Mouse (Mus musculus) liver, adult 2 months (tissue): ENCODE measurements at regions not wholly inside any gene's neighbourhood (a gene's known extent, or its start where the extent isn't known, plus 50 kb on each side); places are given as distances from the start of the nearest gene placed in this dataset.
A peak's percentile ranks its signal among the peaks of the same experiment; 100 is the strongest.

Experiments
- DNase-seq: peaks from one replicate; pipeline ENCODE4 v3.0.0-alpha.2; 2011; ENCODE audit warnings: low read depth, low spot score; ENCODE audit errors: extremely low read depth
- H3K27ac ChIP-seq: fragments of 200-500 bp; replicated peaks from 2 replicates; pipeline ENCODE4 v1.5.1; 2012; ENCODE audit warnings: low read depth, mild to moderate bottlenecking, control low read depth, inconsistent platforms, low read length; ENCODE audit not compliant: insufficient read depth
- H3K27me3 ChIP-seq: fragments of 200-500 bp; 2 replicates; pipeline ENCODE4 v1.6.1; 2012; ENCODE audit warnings: mild to moderate bottlenecking, moderate library complexity, low read length, inconsistent platforms; ENCODE audit not compliant: control insufficient read depth, insufficient read depth
- H3K36me3 ChIP-seq: fragments of 200-500 bp; 2 replicates; pipeline ENCODE4 v1.6.1; 2012; ENCODE audit warnings: low read length, inconsistent platforms; ENCODE audit not compliant: control insufficient read depth, insufficient read depth
- H3K4me1 ChIP-seq: fragments of 200-500 bp; 2 replicates; pipeline ENCODE4 v1.6.1; 2011; ENCODE audit warnings: low read length; ENCODE audit not compliant: control insufficient read depth, insufficient read depth
- H3K4me3 ChIP-seq: fragments of 200-500 bp; 2 replicates; pipeline ENCODE4 v1.5.1; 2011; ENCODE audit warnings: low read depth, mild to moderate bottlenecking, control low read depth, low read length, moderate library complexity; ENCODE audit not compliant: insufficient read depth
- H3K79me2 ChIP-seq: fragments of 200-500 bp; 2 replicates; pipeline ENCODE4 v1.6.1; 2012; ENCODE audit warnings: inconsistent platforms, mild to moderate bottlenecking, low read length, moderate library complexity; ENCODE audit not compliant: control insufficient read depth, insufficient read depth
- H3K9ac ChIP-seq: fragments of 200-500 bp; 2 replicates; pipeline ENCODE4 v1.6.1; 2012; ENCODE audit warnings: low read depth, mild to moderate bottlenecking, control low read depth, inconsistent platforms, low read length
- CTCF ChIP-seq: fragments of 200-500 bp; IDR thresholded peaks from 2 replicates; pipeline ENCODE4 v1.5.1; 2011; ENCODE audit warnings: low read depth, low read length, control low read depth
- POLR2A ChIP-seq: fragments of 200-500 bp; IDR thresholded peaks from 2 replicates; pipeline ENCODE4 v1.6.1; 2011; ENCODE audit warnings: low read length, control low read depth; ENCODE audit not compliant: insufficient read depth; ENCODE audit errors: extremely low read depth
- WGBS: fragments of 180-500 bp; shearing (Covaris S2); methylation state at CpG from one replicate; pipeline ENCODE4 v1.1.7; 2018; 5-methylcytosine and 5-hydroxymethylcytosine counted together

DNA sequence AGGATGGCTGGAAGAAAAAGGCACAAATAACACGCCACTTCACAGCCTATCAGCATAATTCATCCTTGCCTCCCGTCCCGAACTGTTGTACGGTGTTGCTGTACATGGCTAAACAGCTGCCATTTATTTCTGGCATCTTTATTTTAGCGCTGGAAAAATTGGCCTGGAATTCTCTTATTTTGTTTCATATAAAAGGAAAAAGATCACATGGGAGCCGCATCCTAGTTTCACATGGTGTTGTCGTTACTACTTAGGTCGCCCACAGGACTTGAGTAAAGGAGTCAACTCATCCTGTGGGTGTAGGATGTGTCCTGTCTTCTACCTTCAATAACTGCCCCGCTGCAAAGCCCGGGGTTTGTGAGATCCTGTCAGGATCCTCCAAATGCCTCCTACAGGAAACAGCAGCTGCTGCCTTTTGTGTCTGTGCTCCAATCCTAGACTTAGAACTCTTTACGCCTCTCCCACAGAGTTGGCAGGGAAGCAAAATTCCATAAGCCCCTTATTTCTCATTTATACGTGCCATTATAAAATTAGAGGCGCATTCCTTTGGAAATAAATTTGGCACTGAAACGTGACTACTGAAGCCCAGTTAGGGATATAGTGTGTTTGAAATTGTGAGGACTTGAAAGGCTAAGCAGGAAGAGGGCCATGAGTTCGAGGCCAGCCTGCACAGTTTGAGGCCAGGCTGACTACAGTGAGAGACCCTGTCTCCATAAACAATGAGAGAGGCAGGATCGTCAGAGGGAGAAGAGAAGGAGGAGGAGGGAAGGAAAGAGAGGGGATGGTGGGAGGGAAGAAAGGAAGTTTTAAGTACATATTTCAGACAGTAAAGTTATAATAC lies 446.3 kb upstream of the Jarid2 start:
- TF ChIP-seq CTCF (no peak), POLR2A (no peak)
- no peaks in the 10 kb centered on the region for H3K27me3 ChIP-seq
- H3K79me2 ChIP-seq: no peaks in the 10 kb centered on the region
- H3K4me1 ChIP-seq: no peaks in the 10 kb centered on the region
- 89% methylated on average over 16 of the region's 16 CpGs for WGBS
- no peak for DNase-seq
- H3K4me3 ChIP-seq: no peak overlapping the region
- H3K27ac ChIP-seq: no peak overlapping the region
- H3K36me3 ChIP-seq: no peaks in the 10 kb centered on the region
- no peak overlapping the region for H3K9ac ChIP-seq

DNA sequence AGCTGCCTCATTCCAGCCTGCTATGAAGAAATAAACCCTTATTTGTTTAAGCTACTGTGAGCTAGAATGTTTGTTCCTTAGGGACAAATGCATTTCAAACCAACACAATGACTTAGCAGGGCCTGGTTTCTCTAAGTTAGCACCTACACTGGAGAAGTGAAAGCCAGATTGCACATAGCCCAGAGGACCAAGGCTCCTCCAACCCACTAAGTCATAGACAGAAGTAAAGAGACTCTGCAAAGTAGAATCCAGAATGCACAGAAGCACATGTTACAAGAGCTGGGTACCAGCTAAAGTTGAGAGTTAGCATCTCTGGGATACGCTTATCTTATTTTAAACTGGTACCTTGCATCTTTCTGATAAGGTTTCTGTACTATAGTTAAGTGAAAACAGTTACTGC lies 443.4 kb upstream of the Jarid2 start:
- Histone ChIP-seq H3K36me3 (no peaks in the 10 kb centered on the region), H3K4me3 (no peak overlapping the region), H3K27me3 (no peaks in the 10 kb centered on the region), H3K4me1 (no peaks in the 10 kb centered on the region), H3K79me2 (no peaks in the 10 kb centered on the region), H3K9ac (no peak overlapping the region), H3K27ac (no peak overlapping the region)
- TF ChIP-seq CTCF (no peak), POLR2A (no peak)
- WGBS: 100% methylated on average over 1 of the region's 1 CpGs
- no peak for DNase-seq

DNA sequence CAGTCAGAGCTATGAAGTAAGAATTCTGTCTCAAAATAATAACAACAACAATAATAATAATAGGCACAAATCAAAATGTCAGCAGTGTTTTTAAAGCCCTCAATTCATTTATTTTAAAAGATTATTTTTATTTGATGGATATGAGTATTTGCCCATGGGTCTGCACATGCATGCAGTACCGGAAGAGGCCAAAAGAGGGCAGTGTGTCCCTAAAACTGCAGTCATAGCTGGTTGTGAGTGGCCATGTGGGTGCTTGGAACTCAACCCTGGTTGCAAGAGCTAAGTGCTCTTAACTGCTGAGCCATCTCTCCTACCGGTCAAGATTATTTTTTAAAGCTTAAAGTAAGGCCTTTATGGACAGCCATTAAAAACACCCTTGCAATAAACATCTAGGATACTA lies 439.1 kb upstream of the Jarid2 start:
- Histone ChIP-seq H3K4me3 (no peak overlapping the region), H3K27me3 (no peaks in the 10 kb centered on the region), H3K79me2 (no peaks in the 10 kb centered on the region), H3K36me3 (no peaks in the 10 kb centered on the region), H3K4me1 (peaks cover 5% of the 10 kb centered on the region; the same call in 1 of the 2 replicates), H3K27ac (no peak overlapping the region), H3K9ac (no peak overlapping the region)
- no peak for DNase-seq
- peak; percentile 48; the same call in 1 of the 2 replicates for TF ChIP-seq CTCF
- TF ChIP-seq POLR2A: no peak
- WGBS: 98% methylated on average over 2 of the region's 2 CpGs

DNA sequence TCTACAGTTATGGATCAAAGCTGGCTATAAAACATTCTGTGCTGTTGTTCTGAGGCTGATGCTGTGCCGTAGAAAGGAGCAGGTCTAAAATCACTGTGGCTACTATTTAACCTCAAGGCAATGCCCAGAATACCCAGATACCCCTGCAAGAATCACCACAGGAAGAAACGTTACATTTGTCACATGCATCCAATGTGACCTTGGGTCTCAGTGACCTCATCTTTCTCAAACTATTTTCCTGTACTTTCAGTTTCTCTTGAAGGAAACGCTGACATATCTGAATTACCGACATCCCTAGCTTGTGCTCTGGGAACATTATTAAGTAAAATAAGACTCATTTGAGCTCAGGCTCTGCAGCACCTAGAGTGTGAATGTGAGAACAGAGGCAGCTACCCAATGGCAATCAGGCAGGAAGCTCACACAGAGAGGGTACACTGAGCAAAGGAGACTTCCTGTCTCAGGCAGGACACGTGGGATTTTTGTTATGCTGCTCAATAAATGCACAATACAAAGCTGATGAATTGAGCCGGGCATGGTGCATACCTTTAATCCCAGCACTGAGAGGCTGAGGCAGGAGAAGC lies 436.7 kb upstream of the Jarid2 start:
- Histone ChIP-seq H3K36me3 (no peaks in the 10 kb centered on the region), H3K27me3 (no peaks in the 10 kb centered on the region), H3K9ac (no peak overlapping the region), H3K4me1 (peaks cover 5% of the 10 kb centered on the region; the same call in 1 of the 2 replicates), H3K27ac (no peak overlapping the region), H3K4me3 (no peak overlapping the region), H3K79me2 (no peaks in the 10 kb centered on the region)
- 68% methylated on average over 6 of the region's 6 CpGs for WGBS
- DNase-seq: no peak
- TF ChIP-seq POLR2A (no peak), CTCF (no peak)

DNA sequence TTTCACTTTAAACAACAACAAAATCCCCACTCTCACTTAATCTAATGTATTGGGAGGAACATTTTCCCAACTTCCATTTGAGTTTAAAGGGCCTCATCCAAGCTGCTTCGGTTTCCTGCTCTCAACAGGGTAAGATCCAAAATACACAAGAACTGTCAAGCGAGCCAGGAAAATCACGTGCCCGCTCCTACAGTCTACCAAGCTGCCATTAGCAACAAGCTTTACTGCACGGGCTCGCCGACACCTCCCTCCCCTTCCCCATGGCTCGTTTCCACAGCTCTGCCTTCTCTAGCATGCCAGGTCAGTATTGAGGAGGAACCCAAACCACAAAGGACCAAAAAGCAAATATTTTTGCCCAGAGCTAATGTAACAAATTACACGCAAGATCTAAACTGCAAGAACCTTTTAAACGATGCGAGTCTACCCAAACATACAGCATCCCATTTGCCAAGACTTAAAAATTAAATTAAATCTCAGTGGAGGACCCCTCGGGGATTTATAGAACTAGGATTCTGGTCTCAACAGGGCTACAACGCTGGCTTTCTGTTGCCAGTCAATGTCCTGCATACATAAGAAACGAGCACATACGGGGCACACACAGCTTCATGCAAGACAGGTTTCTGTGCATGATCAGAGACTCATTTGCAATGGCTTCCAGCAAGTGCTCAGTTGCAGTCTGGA lies 435.4 kb upstream of the Jarid2 start:
- WGBS: 58% methylated on average over 15 of the region's 15 CpGs
- Histone ChIP-seq H3K9ac (no peak overlapping the region), H3K79me2 (no peaks in the 10 kb centered on the region), H3K36me3 (no peaks in the 10 kb centered on the region), H3K27ac (no peak overlapping the region), H3K4me1 (peaks cover 5% of the 10 kb centered on the region; the same call in 1 of the 2 replicates), H3K4me3 (no peak overlapping the region), H3K27me3 (no peaks in the 10 kb centered on the region)
- TF ChIP-seq CTCF (no peak), POLR2A (no peak)
- peak; percentile 91 for DNase-seq

DNA sequence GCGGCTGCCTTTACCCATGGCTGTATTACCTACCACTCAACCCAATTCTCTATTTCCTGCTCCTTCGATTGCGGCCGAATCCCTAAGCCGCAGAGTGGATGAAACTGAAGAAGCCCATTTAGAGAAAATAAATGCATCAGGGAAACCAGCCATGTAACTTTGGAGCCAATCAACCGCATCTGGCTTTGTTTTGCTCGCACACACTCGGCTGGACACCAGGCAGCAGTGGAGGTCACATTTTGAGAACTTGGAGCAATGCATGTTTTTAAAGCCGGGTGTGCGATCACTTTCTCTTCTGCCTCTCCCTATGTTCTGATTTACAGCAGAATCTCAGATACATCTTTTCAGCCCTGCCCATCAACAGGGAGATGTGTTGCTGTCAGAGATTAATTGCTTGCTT lies 433.7 kb upstream of the Jarid2 start:
- Histone ChIP-seq H3K4me1 (peaks cover 5% of the 10 kb centered on the region; the same call in 1 of the 2 replicates), H3K27me3 (no peaks in the 10 kb centered on the region), H3K27ac (no peak overlapping the region), H3K79me2 (no peaks in the 10 kb centered on the region), H3K9ac (no peak overlapping the region), H3K4me3 (no peak overlapping the region), H3K36me3 (no peaks in the 10 kb centered on the region)
- WGBS: 97% methylated on average over 10 of the region's 10 CpGs
- DNase-seq: no peak
- TF ChIP-seq CTCF (no peak), POLR2A (no peak)
